Mouse (Mus musculus) MEL (cell line): ENCODE results near the gene Arid1b. TPM values are rescaled to one million over a fixed set of nuclear protein-coding genes. Genes with fewer than 3 reads are reported as not detected.

Source experiments
- DNase-seq: peaks from one replicate; pipeline ENCODE4 v3.0.0; 2011; ENCODE audit warnings: low read depth, low spot score
- H3K27ac ChIP-seq: 2 replicates; pipeline ENCODE4 v1.5.1; 2012; ENCODE audit warnings: low read depth, mild to moderate bottlenecking, control low read depth, low read length, moderate library complexity; ENCODE audit not compliant: control insufficient read depth
- H3K27me3 ChIP-seq, 2 experiments: fragments of 150-350 bp in 1 of 2; sonication (generic) in 1 of 2; 2 replicates each; pipeline ENCODE4 v1.6.1; 2012; ENCODE audit warnings: low read length in 2 of 2, mild to moderate bottlenecking in 2 of 2, improper control_type of control experiment in 1 of 2, moderate library complexity in 1 of 2; ENCODE audit not compliant: insufficient read depth in 2 of 2, control insufficient read depth in 1 of 2
- H3K36me3 ChIP-seq, 2 experiments: 2 replicates each; pipeline ENCODE4 v1.6.1; 2012 to 2014; ENCODE audit warnings: low read length in 2 of 2, improper control_type of control experiment in 1 of 2, inconsistent platforms in 1 of 2, mild to moderate bottlenecking in 1 of 2; ENCODE audit not compliant: insufficient read depth in 2 of 2, control insufficient read depth in 1 of 2
- H3K4me1 ChIP-seq, 2 experiments: fragments of 150-350 bp in 1 of 2; sonication (generic) in 1 of 2; 2 replicates each; pipeline ENCODE4 v1.6.1; 2012; ENCODE audit warnings: low read length in 2 of 2, improper control_type of control experiment in 1 of 2, mild to moderate bottlenecking in 1 of 2; ENCODE audit not compliant: insufficient read depth in 2 of 2, control insufficient read depth in 1 of 2
- H3K4me3 ChIP-seq, 2 experiments: fragments of 150-350 bp in 1 of 2; sonication (generic) in 1 of 2; 2 replicates each; pipeline ENCODE4 v1.5.1; 2012; ENCODE audit warnings: low read depth in 2 of 2, low read length in 2 of 2, mild to moderate bottlenecking in 2 of 2, moderate library complexity in 2 of 2, control low read depth in 1 of 2, improper control_type of control experiment in 1 of 2; ENCODE audit not compliant: control insufficient read depth in 1 of 2, insufficient read depth in 1 of 2
- H3K79me2 ChIP-seq: 2 replicates; pipeline ENCODE4 v1.6.1; 2012; ENCODE audit warnings: mild to moderate bottlenecking, low read length, moderate library complexity; ENCODE audit not compliant: control insufficient read depth, poor library complexity, insufficient read depth
- H3K9ac ChIP-seq: 2 replicates; pipeline ENCODE4 v1.6.1; 2012; ENCODE audit warnings: low read depth, mild to moderate bottlenecking, control low read depth, low read length, moderate library complexity; ENCODE audit not compliant: control insufficient read depth, poor library complexity, severe bottlenecking
- H3K9me3 ChIP-seq: fragments of 150-350 bp; sonication (generic); replicated peaks from 2 replicates; pipeline ENCODE4 v1.6.1; 2012; ENCODE audit warnings: mild to moderate bottlenecking, low read length, improper control_type of control experiment, moderate library complexity; ENCODE audit not compliant: insufficient read depth
- CHD1 ChIP-seq: IDR thresholded peaks from 2 replicates; pipeline ENCODE4 v1.6.1; 2012; ENCODE audit warnings: low read depth, mild to moderate bottlenecking, inconsistent platforms, low read length, improper control_type of control experiment
- CTCF ChIP-seq, 3 experiments: IDR thresholded peaks in 2 of 3; conservative IDR thresholded peaks in 1 of 3; 2 replicates each; pipeline ENCODE4 v1.5.1; 2011 to 2012; ENCODE audit warnings: low read length in 3 of 3, low read depth in 2 of 3, mild to moderate bottlenecking in 2 of 3, improper control_type of control experiment in 1 of 3, inconsistent platforms in 1 of 3, mixed read lengths in 1 of 3, moderate library complexity in 1 of 3; ENCODE audit not compliant: control insufficient read depth in 1 of 3, insufficient read depth in 1 of 3, poor library complexity in 1 of 3, severe bottlenecking in 1 of 3
- ELF1 ChIP-seq: IDR thresholded peaks from 2 replicates; pipeline ENCODE4 v1.6.1; 2014; ENCODE audit warnings: low read depth, mild to moderate bottlenecking, inconsistent platforms, low read length, improper control_type of control experiment, moderate library complexity
- GATA1 ChIP-seq: IDR thresholded peaks from 2 replicates; pipeline ENCODE4 v1.6.1; 2011; ENCODE audit warnings: low read depth, low read length, improper control_type of control experiment
- JUND ChIP-seq: IDR thresholded peaks from 2 replicates; pipeline ENCODE4 v1.6.1; 2011; ENCODE audit warnings: low read depth, mild to moderate bottlenecking, improper control_type of control experiment, low read length
- KAT2A ChIP-seq: conservative IDR thresholded peaks from 2 replicates; pipeline ENCODE4 v1.6.1; 2012; ENCODE audit warnings: low read depth, low read length, improper control_type of control experiment, inconsistent platforms
- MAFK ChIP-seq: IDR thresholded peaks from 2 replicates; pipeline ENCODE4 v1.6.1; 2011; ENCODE audit warnings: low read depth, mild to moderate bottlenecking, low read length, improper control_type of control experiment, borderline replicate concordance
- MAX ChIP-seq: IDR thresholded peaks from 2 replicates; pipeline ENCODE4 v1.6.1; 2011; ENCODE audit warnings: low read length, improper control_type of control experiment
- MXI1 ChIP-seq: IDR thresholded peaks from 2 replicates; pipeline ENCODE4 v1.6.1; 2011; ENCODE audit warnings: mild to moderate bottlenecking, low read depth, low read length, improper control_type of control experiment
- MYB ChIP-seq: IDR thresholded peaks from 2 replicates; pipeline ENCODE4 v1.6.1; 2011; ENCODE audit warnings: mild to moderate bottlenecking, low read depth, low read length, improper control_type of control experiment
- MYC ChIP-seq: IDR thresholded peaks from 2 replicates; pipeline ENCODE4 v1.6.1; 2011; ENCODE audit warnings: low read depth, mild to moderate bottlenecking, low read length, improper control_type of control experiment, moderate library complexity
- RAD21 ChIP-seq: IDR thresholded peaks from 2 replicates; pipeline ENCODE4 v1.6.1; 2011; ENCODE audit warnings: mild to moderate bottlenecking, low read depth, low read length, improper control_type of control experiment
- RCOR1 ChIP-seq: IDR thresholded peaks from 2 replicates; pipeline ENCODE4 v1.6.1; 2012; ENCODE audit warnings: low read depth, mild to moderate bottlenecking, inconsistent platforms, low read length, improper control_type of control experiment
- SIN3A ChIP-seq: IDR thresholded peaks from 2 replicates; pipeline ENCODE4 v1.6.1; 2012; ENCODE audit warnings: low read length, improper control_type of control experiment, inconsistent platforms
- TAL1 ChIP-seq: IDR thresholded peaks from 2 replicates; pipeline ENCODE4 v1.6.1; 2012; ENCODE audit warnings: mild to moderate bottlenecking, inconsistent platforms, low read length, moderate library complexity, mixed read lengths
- TBP ChIP-seq: IDR thresholded peaks from 2 replicates; pipeline ENCODE4 v1.8.0; 2011; ENCODE audit warnings: low read depth, low read length, improper control_type of control experiment
- TCF12 ChIP-seq: IDR thresholded peaks from 2 replicates; pipeline ENCODE4 v1.6.1; 2014; ENCODE audit warnings: low read depth, mild to moderate bottlenecking, inconsistent platforms, low read length, improper control_type of control experiment, moderate library complexity
- UBTF ChIP-seq: IDR thresholded peaks from 2 replicates; pipeline ENCODE4 v1.6.1; 2012; ENCODE audit warnings: low read depth, mild to moderate bottlenecking, inconsistent platforms, low read length, improper control_type of control experiment, moderate library complexity, borderline replicate concordance; ENCODE audit not compliant: insufficient read depth
- USF1 ChIP-seq: IDR thresholded peaks from 2 replicates; pipeline ENCODE4 v1.6.1; 2014; ENCODE audit warnings: low read depth, mild to moderate bottlenecking, inconsistent platforms, low read length, improper control_type of control experiment, moderate library complexity
- ZNF384 ChIP-seq: IDR thresholded peaks from 2 replicates; pipeline ENCODE4 v1.6.1; 2012; ENCODE audit warnings: low read depth, mild to moderate bottlenecking, inconsistent platforms, low read length, improper control_type of control experiment
- polyA plus RNA-seq, 2 experiments: library from polyadenylated mRNA; stranded (reverse) in 1 of 2; unstranded in 1 of 2; fragments of >175 nt in 1 of 2; fragments of >200 nt in 1 of 2; gene quantifications; 2 replicates each; pipeline versions ENCODE4 v1.2.1 to v1.2.4; 2012; ENCODE audit warnings: low replicate concordance in 2 of 2, low read depth in 1 of 2; ENCODE audit not compliant: insufficient read length in 2 of 2, insufficient read depth in 1 of 2, missing spikeins in 1 of 2
- total RNA-seq: library from RNA; depleted of rRNA; stranded (reverse); fragments of 300-350 nt; gene quantifications from 2 replicates; pipeline ENCODE4 v1.2.3, GENCODE M21; 2012

Gene Arid1b
- total and polyA plus RNA-seq, 3 experiments, result 13.4 to 17.4 TPM; not detected in 1

- no peak overlapping the region for H3K27ac ChIP-seq
- H3K4me1 ChIP-seq, result no peaks in the 10 kb centered on the region; a peak in 1 of 4 replicates
- no peak for TF ChIP-seq ELF1
- DNase-seq, result no peak
- no peaks in the 10 kb centered on the region for H3K9me3 ChIP-seq
- peaks cover 0 to 1% of the 10 kb centered on the region in 2 experiments; a peak in 2 of 4 replicates for H3K36me3 ChIP-seq
- H3K79me2 ChIP-seq, result peaks cover 5% of the 10 kb centered on the region
- no peak overlapping the region for H3K4me3 ChIP-seq
- H3K9ac ChIP-seq, result no peak overlapping the region
- H3K27me3 ChIP-seq, result no peaks in the 10 kb centered on the region
Measured at GRCm38 (mm10) chr17:5037199-5037598, 43.1 kb downstream of the Arid1b start.

GRCm38 (mm10) chr17:5039826-5040225, 45.7 kb downstream of the Arid1b start:
- Histone ChIP-seq H3K27me3 (no peaks in the 10 kb centered on the region), H3K4me1 (no peaks in the 10 kb centered on the region), H3K36me3 (peaks cover 0 to 1% of the 10 kb centered on the region in 2 experiments; a peak in 2 of 4 replicates), H3K27ac (no peak overlapping the region), H3K4me3 (no peak overlapping the region), H3K79me2 (no peaks in the 10 kb centered on the region; the same call in 1 of the 2 replicates), H3K9me3 (no peaks in the 10 kb centered on the region), H3K9ac (no peak overlapping the region)
- no peak for TF ChIP-seq ZNF384
- TF ChIP-seq TCF12, result no peak
- no peak for TF ChIP-seq MAX
- TF ChIP-seq UBTF, result no peak
- no peak for TF ChIP-seq MXI1
- no peak for TF ChIP-seq CTCF (IDR thresholded peaks at IDR 0.05 in 2 of 3, conservative IDR thresholded peaks at IDR 0.05 in 1 of 3; ENCODE audit: control insufficient read depth in 1 of 3, insufficient read depth in 1 of 3, low read depth in 2 of 3, low read length in 3 of 3, poor library complexity in 1 of 3, severe bottlenecking in 1 of 3)
- TF ChIP-seq TAL1, result no peak
- TF ChIP-seq RCOR1, result no peak
- no peak for TF ChIP-seq MYC
- no peak for TF ChIP-seq KAT2A
- no peak for TF ChIP-seq TBP
- TF ChIP-seq JUND, result no peak
- TF ChIP-seq RAD21, result no peak
- no peak for TF ChIP-seq MAFK
- TF ChIP-seq GATA1, result no peak
- TF ChIP-seq MYB, result no peak
- TF ChIP-seq USF1, result no peak
- no peak for TF ChIP-seq SIN3A
- TF ChIP-seq CHD1, result no peak
- no peak for DNase-seq
